Mouse (Mus musculus) c-Kit-negative CD71-positive TER-119-positive erythroid progenitor cells, embryonic 14.5 days (primary cell): ENCODE data around the gene Gbx2.

Experiments
- DNase-seq: peaks from one replicate; pipeline ENCODE4 v3.0.0-alpha.2; 2013; ENCODE audit warnings: low read depth, low spot score

The Gbx2 gene

GRCm38 (mm10) chr1:89931120-89931519, at the start of gene Gbx2:
Gene Gbx2, minus strand, starts transcription at chr1:89931179.
- DNase-seq, result no peak

GRCm38 (mm10) chr1:89977261-89977660, 46.3 kb upstream of the Gbx2 start:
- no peak for DNase-seq

GRCm38 (mm10) chr1:89976411-89976810, 45.4 kb upstream of the Gbx2 start:
- DNase-seq, result no peak

- DNase-seq, result no peak
These were observed 43.6 kb upstream of the Gbx2 start for GRCm38 (mm10) chr1:89974541-89974940.

- DNase-seq, result no peak
These were observed 40.9 kb upstream of the Gbx2 start for GRCm38 (mm10) chr1:89971848-89972247.

- DNase-seq, result no peak
These were observed 38.7 kb upstream of the Gbx2 start for GRCm38 (mm10) chr1:89969714-89970110.

GRCm38 (mm10) chr1:89969072-89969713, 38.2 kb upstream of the Gbx2 start:
- no peak for DNase-seq

GRCm38 (mm10) chr1:89968111-89968851, 37.3 kb upstream of the Gbx2 start:
- DNase-seq, result no peak

- no peak for DNase-seq
These were observed 36.6 kb upstream of the Gbx2 start for GRCm38 (mm10) chr1:89967585-89967984.

GRCm38 (mm10) chr1:89964426-89964825, 33.4 kb upstream of the Gbx2 start:
- no peak for DNase-seq

GRCm38 (mm10) chr1:89963296-89963695, 32.3 kb upstream of the Gbx2 start:
- no peak for DNase-seq

GRCm38 (mm10) chr1:89962092-89962491, 31.1 kb upstream of the Gbx2 start:
- DNase-seq, result no peak

- no peak for DNase-seq
These were observed 28.4 kb upstream of the Gbx2 start for GRCm38 (mm10) chr1:89959393-89959792.

- DNase-seq, result no peak
These were observed 12.2 kb upstream of the Gbx2 start for GRCm38 (mm10) chr1:89943202-89943601.

- DNase-seq, result no peak
These were observed 11.5 kb upstream of the Gbx2 start for GRCm38 (mm10) chr1:89942395-89942976.

- DNase-seq, result no peak
These were observed 10.9 kb upstream of the Gbx2 start for GRCm38 (mm10) chr1:89941701-89942381.

GRCm38 (mm10) chr1:89940961-89941524, 10.1 kb upstream of the Gbx2 start:
- no peak for DNase-seq

- DNase-seq, result no peak
These were observed 9.2 kb upstream of the Gbx2 start for GRCm38 (mm10) chr1:89939981-89940726.

GRCm38 (mm10) chr1:89939596-89939960, 8.6 kb upstream of the Gbx2 start:
- no peak for DNase-seq

GRCm38 (mm10) chr1:89938884-89939595, 8.1 kb upstream of the Gbx2 start:
- DNase-seq, result no peak
